Mouse (Mus musculus) heart, postnatal 25 days (tissue): ENCODE results near the gene Mrgpre. TPM values are rescaled to one million over a fixed set of nuclear protein-coding genes. Genes with fewer than 3 reads are reported as not detected.

Experiments
- DNase-seq: peaks from one replicate; pipeline ENCODE4 v3.0.0; 2022; ENCODE audit warnings: low spot score
- intact Hi-C: fragments of 180-260 bp; cut with DNase I; formaldehyde crosslinking; loops from one replicate; pipeline ENCODE4 v1.15.1; 2025
- total RNA-seq, 2 experiments: library from RNA; stranded (reverse); gene quantifications; 2 replicates each; pipeline ENCODE4 v1.2.3; 2021

The Mrgpre gene
- total RNA-seq, 2 experiments from 2014 or later = 1.0 to 1.3 TPM

DNA sequence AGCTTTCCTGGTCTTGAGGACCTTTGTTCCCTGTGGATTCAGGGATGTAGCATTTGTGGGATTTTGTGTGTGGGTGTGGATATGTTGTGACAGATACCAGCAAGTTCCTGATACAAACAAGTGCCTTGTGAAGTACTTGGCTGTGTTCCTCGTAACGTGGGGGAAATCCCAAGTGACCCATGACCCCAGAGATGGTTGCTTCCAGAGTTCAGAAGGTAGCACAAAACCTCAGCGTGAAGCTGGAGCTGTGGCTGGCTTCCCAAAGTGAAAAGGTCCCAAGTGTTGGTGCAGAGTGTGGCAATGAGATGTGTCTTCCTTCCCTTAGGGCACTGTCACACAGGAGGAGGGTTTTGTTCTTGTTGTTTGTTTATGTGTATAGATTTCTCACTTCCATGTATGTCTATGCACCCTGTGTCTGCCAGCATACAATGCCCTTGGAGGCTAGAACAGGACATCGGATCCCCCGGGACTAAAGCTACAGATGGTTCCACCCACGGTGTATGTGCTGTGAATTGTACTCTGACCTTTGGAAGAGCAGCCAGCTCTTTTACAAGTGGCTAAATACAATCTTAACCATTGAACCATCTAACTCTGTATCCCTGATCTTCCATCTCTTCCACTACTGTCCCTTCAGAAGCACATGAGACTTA lies 8.2 kb upstream of the Mrgpre start:
- intact Hi-C loops = no loop called here
- DNase-seq = no peak

DNA sequence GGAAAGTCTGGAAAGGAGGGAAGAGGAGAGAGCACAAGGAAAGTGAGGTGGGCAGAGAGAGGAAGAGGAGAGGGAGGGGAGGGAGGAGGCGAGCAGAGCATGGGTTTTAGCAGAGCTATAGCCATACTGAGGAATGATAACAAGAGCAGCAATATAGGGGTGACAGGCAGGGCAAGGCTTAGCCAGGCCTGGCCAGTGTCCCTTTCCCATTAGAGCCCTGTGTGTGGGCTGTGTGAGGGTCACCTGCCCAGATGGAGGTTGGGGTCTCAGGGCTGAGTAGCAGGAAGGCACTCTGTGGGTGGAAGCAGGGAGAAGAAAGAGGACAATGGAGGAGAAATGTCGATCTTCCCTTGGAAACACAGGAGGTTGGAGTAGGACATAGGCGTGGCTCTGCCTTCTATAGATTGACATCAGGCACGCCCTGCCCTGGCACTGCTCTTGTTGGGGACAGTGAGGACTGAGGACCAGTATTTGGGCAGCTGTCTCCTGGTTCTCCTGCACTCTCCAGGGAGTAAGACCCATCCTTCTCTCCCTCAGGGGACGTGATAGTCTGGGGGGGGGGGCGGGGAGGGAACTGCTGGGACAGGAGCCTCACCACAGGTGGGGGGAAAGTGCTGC lies 813 bp downstream of the Mrgpre start:
- intact Hi-C loops = no loop called here
- DNase-seq = no peak

GRCm38 (mm10) chr7:143777375-143777774 lies 6.9 kb downstream of the Mrgpre start:
- intact Hi-C loops = no loop called here
- peak; percentile 46 for DNase-seq

- intact Hi-C loops = no loop called here
- no peak for DNase-seq
These were observed 8.2 kb downstream of the Mrgpre start for GRCm38 (mm10) chr7:143776137-143776536.

- DNase-seq = no peak
- intact Hi-C loops = loop anchor here (10.0 kb wide), 1 partner anchor 285 kb away; no protein-coding TSS in a partner anchor
These were observed 14.8 kb downstream of the Mrgpre start for GRCm38 (mm10) chr7:143769461-143769860.

GRCm38 (mm10) chr7:143768267-143768666 lies 16.0 kb downstream of the Mrgpre start:
- DNase-seq = no peak
- intact Hi-C loops = loop anchor here (10.0 kb wide), 1 partner anchor 283 kb away; no protein-coding TSS in a partner anchor

- intact Hi-C loops = loop anchor here (10.0 kb wide), 1 partner anchor 282 kb away; no protein-coding TSS in a partner anchor
- DNase-seq = no peak
These were observed 17.4 kb downstream of the Mrgpre start, which contains the start of gene Mrgprg for GRCm38 (mm10) chr7:143766893-143767292. Mrgprg (minus strand) TSS chr7:143766993.

DNA sequence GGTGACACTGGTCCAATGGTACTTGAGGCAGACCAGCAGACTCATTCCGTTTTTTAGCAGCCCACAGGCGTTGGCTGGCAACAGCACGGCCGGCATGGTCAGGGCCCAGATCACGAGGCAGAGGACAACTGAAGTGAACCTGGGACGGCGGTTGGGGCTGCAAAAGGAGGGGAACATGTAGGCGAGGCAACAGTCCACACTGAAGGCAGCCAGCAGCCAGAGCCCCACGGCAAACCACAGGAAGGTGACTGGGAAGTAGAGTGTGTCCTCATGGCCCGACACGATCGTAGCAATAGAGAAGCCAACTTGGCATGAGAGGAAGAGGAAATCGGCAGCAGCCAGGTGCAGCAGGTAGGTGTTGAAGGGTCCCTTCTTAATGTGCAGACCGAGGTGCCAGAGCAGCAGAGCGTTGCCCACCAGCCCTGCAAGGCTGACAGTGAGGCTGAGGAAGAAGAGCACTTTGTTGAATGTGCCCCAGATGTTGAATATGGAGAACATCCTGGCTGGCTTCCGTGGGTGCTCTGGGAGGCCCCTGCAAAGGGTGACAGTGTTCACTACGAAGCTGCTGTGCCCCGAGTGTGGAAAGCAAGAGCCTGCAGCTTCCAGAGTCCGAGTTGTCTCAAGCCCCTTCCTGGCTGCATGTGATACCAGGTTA lies 19.3 kb downstream of the Mrgpre start:
- intact Hi-C loops = loop anchor here (1.0 to 10.0 kb wide), 3 partner anchors 59 to 280 kb away; no protein-coding TSS in a partner anchor

GRCm38 (mm10) chr7:143763794-143764193 lies 20.5 kb downstream of the Mrgpre start:
- no peak for DNase-seq
- intact Hi-C loops = loop anchor here (1.0 to 10.0 kb wide), 3 partner anchors 57 to 279 kb away; no protein-coding TSS in a partner anchor

More for the DNA sequence above, 19.3 kb downstream of the Mrgpre start:
- no peak for DNase-seq

- DNase-seq = no peak
- intact Hi-C loops = no loop called here
These were observed 25.3 kb downstream of the Mrgpre start for GRCm38 (mm10) chr7:143758956-143759355.

DNA sequence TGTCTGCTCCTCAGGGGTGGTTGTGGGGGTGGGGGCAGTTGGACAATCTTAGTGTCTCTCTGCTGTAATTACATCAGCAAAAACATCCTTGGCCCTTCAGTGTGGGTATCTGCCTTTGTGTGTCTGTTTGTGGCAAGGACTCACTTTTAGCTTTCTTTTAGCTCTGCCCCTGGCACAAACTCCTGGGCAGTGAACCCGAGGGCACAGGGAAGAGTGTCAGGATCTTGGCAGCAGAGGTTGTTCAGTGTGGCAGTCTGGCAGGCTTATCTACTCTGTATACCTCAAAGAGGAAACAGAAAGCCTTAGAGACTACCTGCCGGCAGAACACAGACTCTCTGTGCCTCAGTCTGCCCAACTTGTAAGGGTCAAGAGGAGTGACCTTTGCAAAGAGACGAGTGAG lies 26.6 kb downstream of the Mrgpre start:
- DNase-seq = no peak
- intact Hi-C loops = no loop called here

GRCm38 (mm10) chr7:143757027-143757390 lies 27.3 kb downstream of the Mrgpre start:
- intact Hi-C loops = no loop called here
- DNase-seq = peak; percentile 63

DNA sequence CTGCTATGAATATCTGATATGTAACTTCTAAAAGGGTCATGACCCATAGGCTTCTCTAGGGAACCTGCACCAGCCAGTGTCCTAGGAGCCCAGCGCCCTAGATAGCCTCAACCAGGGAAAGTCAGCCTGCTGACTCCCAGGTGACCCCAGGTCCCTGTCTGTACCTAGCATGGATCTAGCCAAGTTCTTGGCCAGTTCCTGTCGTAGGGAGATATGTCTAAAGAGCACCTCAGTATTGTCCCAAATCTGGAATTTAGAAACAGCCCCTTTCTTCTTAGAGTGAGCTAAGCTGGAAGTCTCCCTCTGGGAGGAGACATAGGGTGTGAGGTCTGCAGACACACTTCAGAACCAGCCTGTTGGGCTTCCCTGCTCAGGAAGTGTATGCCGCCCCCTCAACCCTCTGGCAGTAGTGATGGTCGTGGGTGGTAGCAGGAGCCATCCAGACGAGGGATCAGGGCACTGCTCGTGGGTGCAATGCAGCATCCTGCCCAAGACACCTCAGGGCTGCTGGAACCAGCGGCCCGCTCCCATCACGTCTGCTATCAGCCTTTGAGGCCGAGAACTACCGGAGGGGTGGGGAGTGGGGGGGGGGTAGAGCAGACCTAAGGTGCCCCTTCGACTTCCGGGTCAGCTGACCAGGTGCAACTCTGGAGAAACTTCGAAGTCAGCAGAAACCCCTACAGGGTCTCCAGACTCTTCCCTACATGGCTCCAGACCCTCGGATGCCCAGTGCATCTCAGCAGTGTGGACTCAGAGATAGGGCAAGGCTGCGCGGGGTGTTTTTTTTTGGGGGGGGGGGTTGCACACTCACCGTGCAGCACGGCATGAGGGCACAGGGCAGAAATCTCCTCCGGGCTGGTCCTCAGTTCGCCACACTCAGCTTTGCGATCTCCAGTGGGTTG lies 27.9 kb downstream of the Mrgpre start, which contains the start of gene Osbpl5:
Osbpl5 (minus strand) TSS at position 861 of the 902 bp plus-strand sequence.
- intact Hi-C loops = no loop called here
- no peak for DNase-seq

- DNase-seq = no peak
These were observed 28.8 kb downstream of the Mrgpre start for GRCm38 (mm10) chr7:143755357-143756124.

DNA sequence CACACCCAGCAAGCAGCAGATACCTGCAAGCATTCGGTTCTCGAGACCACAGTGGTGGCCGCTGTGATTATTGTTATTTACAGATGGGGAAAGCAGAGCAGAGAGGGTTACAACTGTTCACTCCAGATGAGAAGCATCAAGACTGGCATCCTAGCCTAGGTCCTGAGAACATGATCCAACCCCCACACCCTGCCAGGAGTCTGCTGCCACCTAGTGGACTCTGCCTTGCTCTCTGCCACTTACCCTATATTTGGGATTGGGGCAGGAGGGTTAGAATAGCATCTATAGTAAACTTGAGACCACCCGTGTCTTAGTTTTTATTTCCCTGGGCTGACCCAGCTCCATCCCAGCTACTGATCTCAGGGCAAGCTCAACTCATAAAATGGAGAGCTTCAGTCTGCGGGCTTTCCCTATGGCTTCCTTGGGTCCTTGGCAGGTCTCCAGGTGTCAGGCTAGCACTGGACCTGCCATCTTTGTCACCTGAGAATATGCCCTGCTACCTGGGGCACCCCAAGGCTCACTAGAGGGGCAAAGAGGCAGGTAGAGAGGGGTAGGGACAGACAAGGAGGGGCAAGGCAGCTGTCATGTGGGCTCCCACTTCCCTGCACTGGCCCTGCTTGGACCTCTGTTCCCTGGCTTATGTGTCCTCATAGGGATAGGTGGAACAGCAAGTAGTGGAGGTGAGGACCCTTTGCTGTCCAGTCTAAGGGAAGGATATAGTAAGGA lies 30.1 kb downstream of the Mrgpre start:
- DNase-seq = no peak
- intact Hi-C loops = no loop called here

More at GRCm38 (mm10) chr7:143755357-143756124, 28.8 kb downstream of the Mrgpre start:
- intact Hi-C loops = no loop called here

- DNase-seq = no peak
- intact Hi-C loops = no loop called here
These were observed 31.7 kb downstream of the Mrgpre start for GRCm38 (mm10) chr7:143752606-143753005.

- intact Hi-C loops = no loop called here
- no peak for DNase-seq
These were observed 32.2 kb downstream of the Mrgpre start for GRCm38 (mm10) chr7:143752056-143752455.

- intact Hi-C loops = no loop called here
These were observed 32.9 kb downstream of the Mrgpre start for GRCm38 (mm10) chr7:143751380-143751779.

More at GRCm38 (mm10) chr7:143751380-143751779, 32.9 kb downstream of the Mrgpre start:
- no peak for DNase-seq
